Mouse (Mus musculus): Measurements from ENCODE around the gene Cyb5rl. TPM values are rescaled to one million over a fixed set of nuclear protein-coding genes. Genes with fewer than 3 reads are reported as not detected.

The Cyb5rl gene
- polyA plus RNA-seq, 1 experiment from 2014 or later, result 3.7 TPM

DNA sequence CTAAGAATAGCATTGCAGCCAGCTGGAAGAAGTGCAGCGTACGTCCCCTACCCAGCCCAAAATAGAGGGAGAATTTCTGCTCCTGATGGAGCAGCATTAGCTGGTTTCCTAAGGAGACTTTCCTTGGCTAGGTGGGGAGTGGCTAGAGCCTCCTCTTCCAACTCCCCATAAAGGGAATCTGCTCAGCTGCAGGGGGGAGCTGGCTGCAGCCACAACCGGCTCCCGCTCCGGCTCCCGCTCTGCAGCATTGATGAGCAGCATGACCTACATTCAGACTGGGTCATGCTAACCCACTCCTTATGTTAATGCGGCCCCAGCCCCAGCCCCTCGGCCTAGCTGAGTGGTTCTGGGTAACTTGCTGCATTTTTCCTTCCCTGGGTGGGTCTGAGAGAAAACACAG lies 27.5 kb upstream of the Cyb5rl start:
- Histone ChIP-seq H3K27me3 (replicated peaks) (no peaks in the 10 kb centered on the region), H3K36me3 (replicated peaks) (peaks cover 27% of the 10 kb centered on the region), H3K4me2 (no peak overlapping the region), H3K4me3 (no peak overlapping the region), H3K27ac (peak overlapping the region; percentile 63), H3K9ac (no peak overlapping the region), H3K9me3 (no peaks in the 10 kb centered on the region), H3K4me1 (peaks cover 5% of the 10 kb centered on the region)
- 49% methylated on average over 8 of the region's 8 CpGs for WGBS
- peak; percentile 68 for ATAC-seq (replicated peaks)

- Histone ChIP-seq H3K4me1 (peaks cover 5% of the 10 kb centered on the region), H3K4me3 (no peak overlapping the region), H3K4me2 (no peak overlapping the region), H3K27me3 (replicated peaks) (no peaks in the 10 kb centered on the region), H3K9me3 (no peaks in the 10 kb centered on the region), H3K9ac (no peak overlapping the region), H3K36me3 (replicated peaks) (peaks cover 38% of the 10 kb centered on the region), H3K27ac (no peak overlapping the region)
- no peak for ATAC-seq (replicated peaks)
- WGBS, result 96% methylated on average over 6 of the region's 6 CpGs
Measured at GRCm38 (mm10) chr4:107042304-107042703, 24.5 kb upstream of the Cyb5rl start.

DNA sequence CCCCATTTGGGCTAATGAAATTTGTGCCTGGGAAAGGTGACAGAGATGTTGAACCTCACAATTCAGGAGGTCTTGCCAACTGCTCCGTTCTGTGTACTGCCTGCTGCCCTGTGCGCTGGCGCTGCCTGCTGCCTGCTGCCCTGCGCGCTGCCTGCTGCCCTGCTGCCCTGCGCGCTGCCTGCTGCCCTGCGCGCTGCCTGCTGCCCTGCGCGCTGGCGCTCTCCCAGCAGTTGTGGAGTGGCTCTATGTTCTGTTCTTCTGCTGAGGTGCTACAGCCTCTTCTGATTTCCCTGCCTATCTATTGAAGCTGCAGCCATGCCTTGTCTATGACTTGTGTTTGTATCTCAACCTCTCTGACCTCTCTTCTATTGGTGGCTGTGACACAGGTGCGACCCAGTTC lies 21.6 kb upstream of the Cyb5rl start:
- no peak for ATAC-seq (replicated peaks)
- no peak overlapping the region for H3K27ac ChIP-seq

GRCm38 (mm10) chr4:107047806-107048205 lies 19.0 kb upstream of the Cyb5rl start:
- no peaks in the 10 kb centered on the region for H3K9me3 ChIP-seq
- no peak overlapping the region for H3K4me2 ChIP-seq
- 87% methylated on average over 5 of the region's 5 CpGs for WGBS
- H3K4me3 ChIP-seq, result no peak overlapping the region
- no peaks in the 10 kb centered on the region for H3K4me1 ChIP-seq
- no peaks in the 10 kb centered on the region for H3K27me3 ChIP-seq (replicated peaks)
- H3K9ac ChIP-seq, result no peak overlapping the region
- peaks cover 20% of the 10 kb centered on the region for H3K36me3 ChIP-seq (replicated peaks)
- H3K27ac ChIP-seq, result no peak overlapping the region
- no peak for ATAC-seq (replicated peaks)

More for the DNA sequence above, 21.6 kb upstream of the Cyb5rl start:
- Histone ChIP-seq H3K27me3 (replicated peaks) (no peaks in the 10 kb centered on the region), H3K4me3 (no peak overlapping the region), H3K4me1 (no peaks in the 10 kb centered on the region), H3K4me2 (no peak overlapping the region), H3K9ac (no peak overlapping the region), H3K9me3 (no peaks in the 10 kb centered on the region), H3K36me3 (replicated peaks) (peaks cover 34% of the 10 kb centered on the region)
- 95% methylated on average over 13 of the region's 13 CpGs for WGBS

- no peak overlapping the region for H3K4me2 ChIP-seq
- H3K9me3 ChIP-seq, result no peaks in the 10 kb centered on the region
- no peaks in the 10 kb centered on the region for H3K27me3 ChIP-seq (replicated peaks)
- H3K4me3 ChIP-seq, result no peak overlapping the region
- WGBS, result 78% methylated on average over 11 of the region's 11 CpGs
- no peak overlapping the region for H3K27ac ChIP-seq
- H3K4me1 ChIP-seq, result no peaks in the 10 kb centered on the region
- no peak for ATAC-seq (replicated peaks)
- H3K36me3 ChIP-seq (replicated peaks), result peaks cover 16% of the 10 kb centered on the region
- no peak overlapping the region for H3K9ac ChIP-seq
Measured at GRCm38 (mm10) chr4:107048568-107049162, 18.1 kb upstream of the Cyb5rl start.

- Histone ChIP-seq H3K9ac (no peak overlapping the region), H3K27ac (no peak overlapping the region), H3K27me3 (replicated peaks) (no peaks in the 10 kb centered on the region), H3K4me3 (no peak overlapping the region), H3K9me3 (no peaks in the 10 kb centered on the region), H3K36me3 (replicated peaks) (peaks cover under 1% of the 10 kb centered on the region; the same call in 1 of the 2 replicates), H3K4me2 (no peak overlapping the region), H3K4me1 (no peaks in the 10 kb centered on the region)
- ATAC-seq (replicated peaks), result no peak
- WGBS, result 51% methylated on average over 4 of the region's 4 CpGs
Measured at GRCm38 (mm10) chr4:107051889-107052288, 14.9 kb upstream of the Cyb5rl start.

- Histone ChIP-seq H3K4me2 (no peak overlapping the region), H3K9ac (no peak overlapping the region), H3K27ac (peak overlapping the region; percentile 18; the same call in 1 of the 2 replicates), H3K27me3 (replicated peaks) (no peaks in the 10 kb centered on the region), H3K4me3 (no peak overlapping the region), H3K9me3 (no peaks in the 10 kb centered on the region), H3K4me1 (no peaks in the 10 kb centered on the region), H3K36me3 (replicated peaks) (peaks cover 5% of the 10 kb centered on the region; the same call in 1 of the 2 replicates)
- 40% methylated on average over 5 of the region's 5 CpGs for WGBS
- ATAC-seq (replicated peaks), result peak; percentile 27; the same call in 1 of the 2 replicates
Measured at GRCm38 (mm10) chr4:107052962-107053553, 13.7 kb upstream of the Cyb5rl start.

DNA sequence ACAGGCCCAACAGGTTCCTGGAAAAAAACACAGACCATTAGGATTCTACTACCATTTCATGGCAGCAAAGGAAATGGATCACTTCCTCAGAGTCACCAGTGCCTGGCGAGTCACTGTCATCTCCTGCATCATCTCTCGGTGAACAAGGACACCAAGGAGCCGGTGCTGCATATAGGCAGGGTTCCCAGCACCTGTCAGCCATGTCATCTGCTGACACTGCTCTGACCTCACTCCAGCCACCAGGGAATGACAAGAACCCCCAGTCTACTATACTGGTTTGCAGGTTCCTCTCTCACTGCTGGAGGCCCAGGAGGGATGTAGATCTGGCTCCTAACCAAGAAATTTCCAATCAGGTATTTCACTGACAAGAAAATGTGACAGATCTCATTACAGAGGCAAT lies 10.7 kb upstream of the Cyb5rl start:
- no peak for ATAC-seq (replicated peaks)
- H3K4me3 ChIP-seq, result no peak overlapping the region

DNA sequence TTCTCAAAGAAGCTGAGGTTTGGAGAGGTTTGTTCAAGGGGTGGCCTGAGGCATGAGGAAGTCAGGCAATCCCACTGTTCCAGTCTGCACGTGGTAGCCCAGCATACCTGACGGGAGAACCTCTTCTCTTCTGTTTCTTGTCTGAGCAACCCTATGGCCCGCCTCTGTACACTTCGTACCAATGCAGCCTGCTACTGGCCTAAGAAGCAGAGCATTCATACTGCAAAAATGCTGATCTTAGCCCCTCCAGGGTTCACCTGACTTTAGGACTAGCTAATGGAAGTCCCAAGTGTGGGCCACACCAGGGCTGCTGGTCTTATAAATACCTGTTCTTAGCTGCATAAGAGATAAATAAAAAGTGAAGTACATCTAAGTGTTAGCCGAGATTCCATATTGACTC lies 8.4 kb upstream of the Cyb5rl start:
- Histone ChIP-seq H3K36me3 (replicated peaks) (peaks cover 21% of the 10 kb centered on the region), H3K4me1 (no peaks in the 10 kb centered on the region)
- no peak for ATAC-seq (replicated peaks)

More for the DNA sequence above, 10.7 kb upstream of the Cyb5rl start:
- Histone ChIP-seq H3K9me3 (no peaks in the 10 kb centered on the region), H3K27ac (no peak overlapping the region), H3K36me3 (replicated peaks) (peaks cover 21% of the 10 kb centered on the region), H3K9ac (no peak overlapping the region), H3K4me1 (no peaks in the 10 kb centered on the region), H3K27me3 (replicated peaks) (no peaks in the 10 kb centered on the region), H3K4me2 (no peak overlapping the region)
- 85% methylated on average over 3 of the region's 3 CpGs for WGBS

DNA sequence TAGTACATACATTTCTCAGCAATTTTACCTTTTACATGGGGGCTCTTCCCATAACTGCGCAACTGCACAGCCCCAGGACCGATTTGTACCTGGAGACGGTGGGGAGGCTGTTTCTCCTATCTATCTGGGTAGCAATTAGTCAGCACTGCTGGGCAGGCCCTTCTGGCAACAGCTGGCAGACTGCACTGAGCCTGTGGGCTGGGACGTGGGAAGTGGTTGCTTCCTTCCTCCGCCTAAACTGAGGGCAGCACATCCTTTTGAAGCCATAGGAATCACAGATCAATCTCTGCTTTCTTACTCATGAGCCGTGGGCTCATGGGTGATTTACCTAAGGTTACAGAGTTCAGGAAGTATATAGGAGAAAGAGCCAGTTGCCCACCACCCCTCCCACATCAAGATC lies 8.0 kb upstream of the Cyb5rl start:
- 88% methylated on average over 6 of the region's 6 CpGs for WGBS
- ATAC-seq (replicated peaks), result no peak
- peaks cover 21% of the 10 kb centered on the region for H3K36me3 ChIP-seq (replicated peaks)

More for the DNA sequence above, 8.4 kb upstream of the Cyb5rl start:
- Histone ChIP-seq H3K4me3 (no peak overlapping the region), H3K27me3 (replicated peaks) (no peaks in the 10 kb centered on the region), H3K9ac (no peak overlapping the region), H3K9me3 (no peaks in the 10 kb centered on the region), H3K4me2 (no peak overlapping the region), H3K27ac (no peak overlapping the region)
- 90% methylated on average over 5 of the region's 5 CpGs for WGBS

DNA sequence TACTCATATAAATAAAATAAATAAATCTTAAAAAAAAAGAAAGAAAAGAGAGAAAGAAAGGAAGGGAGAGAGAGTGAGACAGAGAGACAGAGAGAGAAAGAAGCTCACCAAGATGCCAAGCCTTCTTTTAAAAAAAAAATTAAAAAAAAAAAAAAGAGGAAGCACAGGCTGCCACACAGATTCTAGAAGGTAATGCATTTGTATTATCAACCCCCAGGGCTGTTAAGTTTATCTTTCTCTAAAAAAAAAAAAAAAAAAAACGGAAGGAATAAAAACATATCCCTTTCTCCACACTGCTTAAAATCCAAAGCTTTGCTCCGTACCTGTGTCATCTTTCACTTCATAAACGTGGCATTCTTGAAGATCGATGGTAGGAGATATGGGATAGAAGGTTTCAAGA lies 5.2 kb upstream of the Cyb5rl start:
- Histone ChIP-seq H3K36me3 (replicated peaks) (peaks cover 21% of the 10 kb centered on the region), H3K4me1 (peaks cover 10% of the 10 kb centered on the region), H3K4me3 (no peak overlapping the region), H3K9me3 (no peaks in the 10 kb centered on the region), H3K9ac (no peak overlapping the region), H3K27me3 (replicated peaks) (no peaks in the 10 kb centered on the region), H3K27ac (no peak overlapping the region), H3K4me2 (no peak overlapping the region)
- WGBS, result 91% methylated on average over 4 of the region's 4 CpGs
- ATAC-seq (replicated peaks), result no peak

More for the DNA sequence above, 8.0 kb upstream of the Cyb5rl start:
- H3K4me2 ChIP-seq, result no peak overlapping the region
- no peaks in the 10 kb centered on the region for H3K27me3 ChIP-seq (replicated peaks)
- H3K27ac ChIP-seq, result no peak overlapping the region
- H3K4me1 ChIP-seq, result no peaks in the 10 kb centered on the region
- H3K9me3 ChIP-seq, result no peaks in the 10 kb centered on the region
- no peak overlapping the region for H3K4me3 ChIP-seq
- no peak overlapping the region for H3K9ac ChIP-seq

DNA sequence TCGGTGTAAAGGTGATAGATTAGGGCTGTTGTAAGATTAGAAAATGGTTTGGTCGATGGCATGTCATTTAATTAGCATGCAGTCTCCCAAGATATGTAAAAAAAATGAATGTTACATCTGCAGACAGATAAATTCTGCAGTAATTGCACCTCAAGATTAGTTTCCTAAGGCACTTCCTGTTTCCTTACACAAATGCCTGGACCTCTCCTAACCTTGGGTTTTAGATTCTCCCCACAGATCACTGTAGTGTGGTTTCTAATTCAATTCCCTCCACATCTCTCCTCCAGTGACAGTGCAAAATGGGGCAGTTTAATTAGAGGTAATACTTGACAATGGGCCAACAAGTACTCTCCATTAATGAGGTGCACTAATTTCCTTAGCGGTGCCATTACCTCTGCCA lies 3.6 kb upstream of the Cyb5rl start:
- 92% methylated on average over 3 of the region's 3 CpGs for WGBS
- Histone ChIP-seq H3K36me3 (replicated peaks) (peaks cover 14% of the 10 kb centered on the region), H3K4me1 (peaks cover 19% of the 10 kb centered on the region), H3K4me3 (no peak overlapping the region), H3K27me3 (replicated peaks) (no peaks in the 10 kb centered on the region), H3K9me3 (no peaks in the 10 kb centered on the region), H3K4me2 (no peak overlapping the region), H3K9ac (no peak overlapping the region), H3K27ac (no peak overlapping the region)
- no peak for ATAC-seq (replicated peaks)

All from midbrain, embryonic 15.5 days (tissue).